Mouse (Mus musculus): ENCODE data around the gene Lmo2.

The Lmo2 gene

GRCm38 (mm10) chr2:103957649-103958546 lies at the start of gene Lmo2:
TSS of gene Lmo2 (plus strand) at chr2:103957986.
- DNase-seq (ENCODE audit: low read depth) = no peak

- no peak for DNase-seq (ENCODE audit: low read depth)
Observed at GRCm38 (mm10) chr2:103910601-103911000, 47.2 kb upstream of the Lmo2 start.

DNA sequence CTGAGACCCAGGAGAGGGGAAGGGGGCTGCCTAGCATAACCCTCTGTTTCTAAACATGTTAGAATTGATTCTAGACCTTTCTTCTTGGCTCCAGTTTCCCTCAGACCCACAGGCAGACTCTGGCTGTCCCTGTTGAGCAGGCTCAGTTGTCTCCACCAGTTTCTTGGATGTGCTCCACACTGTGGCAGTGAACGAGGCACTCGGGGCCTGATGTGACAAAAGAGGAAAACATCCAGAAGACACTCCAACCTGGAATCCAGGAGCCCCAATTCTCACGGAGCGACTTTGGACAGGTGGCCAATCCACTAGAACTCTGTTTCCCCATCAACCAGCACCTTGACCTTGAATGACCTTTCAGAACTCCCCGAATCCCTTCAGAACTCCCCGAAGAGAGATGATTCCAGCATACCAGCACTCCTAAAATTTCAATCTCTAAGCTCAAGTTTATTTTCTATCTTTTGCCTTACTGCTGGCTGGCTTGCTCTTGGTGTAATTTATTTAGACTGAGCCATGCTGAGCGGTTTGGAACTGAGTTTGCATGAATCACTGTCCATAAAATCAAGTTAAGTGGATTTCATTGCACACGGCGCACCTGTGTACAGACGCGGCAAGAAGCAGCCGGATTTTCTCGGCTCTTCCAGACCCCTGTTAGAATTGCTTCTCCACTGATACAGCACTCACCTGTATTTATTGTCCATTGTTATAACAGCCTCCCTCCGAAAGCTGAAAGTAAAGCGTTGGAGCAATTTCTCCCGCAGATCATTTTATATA lies 45.1 kb upstream of the Lmo2 start:
- no peak for DNase-seq (ENCODE audit: low read depth)

DNA sequence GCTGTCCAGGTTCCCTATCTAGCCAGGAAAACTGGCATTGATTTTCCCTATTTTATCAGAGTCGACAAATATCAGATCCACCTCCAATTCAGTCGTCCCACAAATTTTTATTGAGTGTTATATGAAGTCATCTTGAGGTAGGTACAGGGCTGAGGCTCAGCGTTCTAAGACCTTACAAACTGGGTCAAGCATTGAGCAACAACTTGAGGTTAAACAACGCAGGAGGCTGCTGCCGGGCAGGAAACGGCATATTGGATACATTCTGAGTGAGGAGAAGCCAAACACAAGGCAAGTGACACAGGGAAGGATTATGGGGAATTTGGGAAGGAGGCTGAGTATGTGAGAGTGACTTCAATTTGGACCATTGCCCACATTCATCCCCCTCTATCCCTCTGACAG lies 44.5 kb upstream of the Lmo2 start:
- DNase-seq (ENCODE audit: low read depth) = no peak

DNA sequence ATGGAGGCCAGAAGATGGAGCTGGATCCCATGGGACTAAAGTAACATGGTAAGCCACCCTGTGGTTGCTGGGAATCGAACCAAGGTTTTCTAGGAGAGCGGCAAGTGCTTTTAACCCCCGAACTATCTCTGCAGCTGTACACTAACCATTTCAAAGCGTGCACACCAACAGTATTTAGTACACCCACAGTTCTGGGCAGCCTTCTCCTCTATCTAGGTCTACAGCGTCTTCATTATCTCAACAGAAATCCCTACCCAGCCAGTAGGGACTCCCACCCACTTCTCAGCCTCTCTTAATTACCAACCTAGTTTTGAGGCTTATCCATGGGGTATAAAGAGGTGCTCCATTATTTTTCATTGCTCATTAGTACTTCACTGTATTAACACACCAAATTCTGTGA lies 41.7 kb upstream of the Lmo2 start:
- DNase-seq (ENCODE audit: low read depth) = no peak

DNA sequence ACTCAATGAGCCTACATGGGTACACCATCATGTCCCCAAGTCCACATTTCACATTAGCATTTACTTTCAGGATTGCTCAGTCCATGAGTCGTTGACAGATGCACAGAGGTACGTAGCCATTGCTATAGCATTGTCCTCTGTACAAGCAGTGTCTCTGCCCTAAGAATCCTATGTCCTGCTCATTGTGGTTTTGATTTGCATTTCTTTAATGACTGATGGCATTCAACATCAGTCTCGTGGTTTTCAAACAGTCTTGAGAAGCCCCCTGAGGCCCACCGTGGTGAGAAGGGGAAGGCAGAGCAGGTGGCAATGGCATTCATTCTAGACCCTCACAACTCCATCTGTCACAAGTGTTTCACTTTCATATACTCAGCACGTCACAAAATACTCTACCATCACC lies 40.4 kb upstream of the Lmo2 start:
- no peak for DNase-seq (ENCODE audit: low read depth)

- peak; percentile 57 for DNase-seq (ENCODE audit: low read depth)
Observed at GRCm38 (mm10) chr2:103918375-103918774, 39.4 kb upstream of the Lmo2 start.

- DNase-seq (ENCODE audit: low read depth) = no peak
Observed at GRCm38 (mm10) chr2:103919488-103919887, 38.3 kb upstream of the Lmo2 start.

DNA sequence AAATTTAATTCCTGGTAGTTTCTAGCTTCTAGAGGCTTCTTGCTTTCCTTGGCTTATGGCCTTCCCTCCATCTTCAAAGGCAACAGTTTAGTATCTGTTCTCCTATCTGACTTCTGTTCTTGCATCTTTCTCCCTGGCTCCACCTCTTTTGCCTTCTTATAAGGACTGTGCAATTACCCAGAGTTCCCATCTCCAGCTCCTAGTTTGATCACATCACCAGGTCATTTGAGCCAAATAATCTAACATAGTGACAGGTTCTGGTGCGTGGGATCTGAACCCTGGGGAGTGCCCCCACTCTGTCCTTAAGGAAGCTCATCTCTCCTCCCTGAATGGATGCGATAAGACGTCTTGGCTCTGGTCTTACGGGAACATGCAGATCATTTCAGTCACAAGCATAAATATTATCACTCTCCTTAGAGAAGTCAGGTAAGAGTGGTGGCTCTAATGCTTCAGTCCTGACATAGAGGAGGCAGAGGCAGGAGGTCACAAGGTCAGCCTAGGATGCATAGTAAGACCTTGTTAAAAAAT lies 31.1 kb upstream of the Lmo2 start:
- no peak for DNase-seq (ENCODE audit: low read depth)

DNA sequence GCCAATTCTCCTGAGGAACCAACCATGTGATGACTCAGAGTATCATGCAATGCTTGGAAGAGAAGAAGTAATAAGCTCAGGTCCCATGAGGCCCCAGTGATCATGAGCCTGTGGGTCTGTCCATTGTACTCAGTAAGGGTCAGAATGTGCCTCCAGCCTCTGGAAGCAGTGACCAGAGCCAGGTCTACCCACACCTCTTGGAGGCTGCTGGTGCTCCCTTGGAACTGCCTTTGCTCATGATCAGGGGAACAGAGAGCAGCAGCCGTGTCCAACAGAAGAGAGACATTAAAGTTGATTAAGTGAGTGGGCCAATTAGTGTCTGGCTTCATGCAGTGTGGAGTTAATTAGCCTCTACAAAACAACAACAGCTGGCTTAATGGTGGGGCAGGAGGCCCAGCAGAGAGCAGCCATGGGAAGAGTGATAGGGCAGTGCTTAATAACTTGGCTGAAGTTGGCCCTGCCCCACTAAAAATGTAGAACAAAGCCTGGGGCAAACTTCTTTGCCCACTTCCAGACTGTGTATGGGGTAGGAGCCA lies 30.1 kb upstream of the Lmo2 start:
- peak; percentile 44 for DNase-seq (ENCODE audit: low read depth)

GRCm38 (mm10) chr2:103930306-103931019 lies 27.3 kb upstream of the Lmo2 start:
- peak; percentile 64 for DNase-seq (ENCODE audit: low read depth)

GRCm38 (mm10) chr2:103931511-103931911 lies 26.3 kb upstream of the Lmo2 start:
- no peak for DNase-seq (ENCODE audit: low read depth)

DNA sequence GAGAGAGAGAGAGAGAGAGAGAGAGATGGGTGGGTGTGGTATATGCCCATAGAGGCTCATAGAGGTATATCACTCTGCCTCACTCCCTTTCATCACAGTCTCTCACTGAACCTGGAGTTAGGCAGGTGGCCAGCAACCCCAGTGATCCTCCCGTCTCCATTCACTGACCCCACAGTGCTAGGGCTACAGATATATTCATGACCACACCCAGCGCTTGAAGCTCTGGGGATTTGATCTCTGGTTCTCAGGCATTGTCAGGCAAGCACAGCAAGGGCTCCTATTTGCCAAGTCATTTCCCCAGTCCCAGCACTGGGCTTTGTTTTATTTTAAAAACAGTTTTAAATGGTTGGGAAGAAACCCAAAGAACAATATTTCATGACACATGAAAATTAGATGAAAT lies 25.8 kb upstream of the Lmo2 start:
- no peak for DNase-seq (ENCODE audit: low read depth)

GRCm38 (mm10) chr2:103932480-103932879 lies 25.3 kb upstream of the Lmo2 start:
- DNase-seq (ENCODE audit: low read depth) = no peak

DNA sequence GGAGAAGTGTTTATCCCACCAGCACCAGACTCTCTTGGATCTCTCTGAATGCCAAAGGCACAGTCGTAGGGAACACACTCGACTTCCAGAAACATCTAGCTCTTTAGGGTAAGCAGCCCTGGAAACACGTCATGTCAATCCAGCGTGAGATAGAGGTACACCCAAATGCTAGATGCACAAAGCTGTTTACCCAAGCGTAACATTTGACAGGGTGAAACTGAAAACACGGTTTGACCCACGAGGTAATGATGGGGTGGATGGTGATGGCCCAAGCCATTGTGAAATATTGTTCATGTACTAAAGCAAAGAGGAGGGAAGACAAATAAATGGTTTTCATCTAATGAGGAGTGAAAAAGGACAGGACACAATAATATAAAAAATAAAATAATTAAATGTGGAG lies 23.5 kb upstream of the Lmo2 start:
- no peak for DNase-seq (ENCODE audit: low read depth)

DNA sequence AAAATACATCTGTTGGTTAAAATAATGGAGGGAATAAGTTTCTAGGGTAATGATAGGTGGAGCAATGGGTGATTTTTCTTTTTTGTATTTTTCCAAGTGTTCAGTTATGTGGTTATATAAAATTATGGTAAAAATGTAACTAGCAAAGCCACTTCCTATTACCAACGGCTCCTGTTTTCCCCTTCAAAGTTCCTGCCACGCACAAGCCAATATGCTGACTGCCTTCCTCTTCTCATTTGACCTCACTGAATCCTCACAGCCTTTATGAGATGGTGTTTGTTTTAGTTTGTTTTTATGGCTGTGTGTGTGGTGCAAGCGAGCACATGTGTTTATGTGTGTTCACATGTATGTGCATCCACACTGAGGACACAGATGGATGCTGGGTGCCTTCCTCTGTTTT lies 23.1 kb upstream of the Lmo2 start:
- peak; percentile 82 for DNase-seq (ENCODE audit: low read depth)

- no peak for DNase-seq (ENCODE audit: low read depth)
Observed at GRCm38 (mm10) chr2:103935691-103936435, 21.9 kb upstream of the Lmo2 start.

GRCm38 (mm10) chr2:103936666-103937065 lies 21.1 kb upstream of the Lmo2 start:
- no peak for DNase-seq (ENCODE audit: low read depth)

DNA sequence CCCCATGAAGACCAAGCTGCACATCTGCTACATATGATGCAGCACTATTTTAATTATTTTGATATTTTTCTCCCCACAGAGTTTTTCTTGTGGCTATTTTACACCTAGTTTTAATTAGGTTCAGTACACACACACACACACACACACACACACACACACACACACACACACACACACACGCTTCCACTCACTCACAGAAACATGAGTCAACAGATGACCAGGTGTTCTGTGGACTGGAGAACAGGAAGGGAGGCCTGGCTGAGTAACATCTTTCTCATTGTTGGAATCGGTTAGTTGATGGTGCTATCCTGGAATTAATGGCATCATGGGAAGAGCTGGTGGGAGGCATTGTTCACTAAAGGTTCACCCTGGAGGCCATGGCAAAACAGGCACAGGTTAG lies 20.1 kb upstream of the Lmo2 start:
- DNase-seq (ENCODE audit: low read depth) = peak; percentile 30

DNA sequence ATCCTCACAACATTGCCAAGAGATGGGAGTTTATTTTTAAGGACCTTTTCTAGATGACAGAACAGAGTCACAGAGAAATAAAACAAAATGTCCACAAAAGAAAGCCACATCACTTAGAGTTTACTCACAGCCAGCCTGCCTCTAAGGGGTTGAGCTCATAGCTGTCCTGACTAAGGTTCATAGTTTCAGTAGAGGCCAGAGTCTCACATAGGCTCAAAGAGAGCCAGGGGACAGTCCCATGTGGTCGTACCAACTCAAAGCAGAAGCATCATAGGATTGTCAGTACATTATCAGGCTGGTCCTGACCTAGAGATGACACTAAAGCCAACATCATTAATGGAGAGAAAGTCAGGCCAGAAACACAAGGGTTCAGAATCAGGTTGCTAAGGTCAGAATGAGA lies 19.2 kb upstream of the Lmo2 start:
- no peak for DNase-seq (ENCODE audit: low read depth)

GRCm38 (mm10) chr2:103939003-103939402 lies 18.8 kb upstream of the Lmo2 start:
- no peak for DNase-seq (ENCODE audit: low read depth)

Measured in 416B (cell line).